Mouse (Mus musculus): ENCODE data around the gene Vmn1r111.
"Not testable (repeated sequence)": the region's sequence is repeated elsewhere in the genome, so short reads cannot be mapped to it uniquely, and the experiment has no call there.

Gene Vmn1r111

GRCm38 (mm10) chr7:20703116-20703515, at the start of gene Vmn1r111:
TSS of gene Vmn1r111 (minus strand) at chr7:20703216.
- not testable (repeated sequence) for DNase-seq (ENCODE audit: low spot score)

GRCm38 (mm10) chr7:20730524-20730923, 27.5 kb upstream of the Vmn1r111 start, which contains the start of gene Gm10668:
TSS of gene Gm10668 (minus strand) at chr7:20730624.
- not testable (repeated sequence) for DNase-seq (ENCODE audit: low spot score)

DNA sequence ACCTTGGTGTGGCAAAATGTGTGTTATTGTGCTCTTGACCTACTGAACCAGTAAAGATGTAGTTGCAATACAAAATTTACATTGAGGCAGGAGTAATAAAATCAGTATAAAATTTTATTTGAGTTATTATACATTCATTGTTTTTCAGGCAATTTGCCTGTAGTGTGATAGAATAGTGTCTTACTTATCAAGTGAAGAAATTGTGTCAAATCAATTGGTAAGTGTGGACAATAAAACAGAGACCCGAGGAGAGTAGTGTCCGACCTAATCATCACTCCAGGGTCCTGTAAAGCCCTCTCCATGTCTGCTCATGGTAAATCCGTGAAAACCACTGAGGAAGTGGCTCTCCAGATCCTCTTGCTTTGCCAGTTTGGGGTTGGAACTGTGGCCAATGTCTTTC, 34.4 kb downstream of the Vmn1r111 start, which contains the start of gene Vmn1r107:
Vmn1r107 (plus strand) TSS at position 301 of the 400 bp plus-strand sequence.
- not testable (repeated sequence) for DNase-seq (ENCODE audit: low spot score)
